Mouse (Mus musculus) liver, embryonic 12.5 days (tissue): Measurements from ENCODE around the gene Tmx2. TPM values are rescaled to one million over a fixed set of nuclear protein-coding genes. Genes with fewer than 3 reads are reported as not detected.
A peak's percentile ranks its signal among the peaks of the same experiment; 100 is the strongest.
"Not testable (repeated sequence)": the region's sequence is repeated elsewhere in the genome, so short reads cannot be mapped to it uniquely, and the experiment has no call there.

Experiments
- ATAC-seq: fragments of 200-750 bp; cut with Nextera tagmentation; 2 replicates; pipeline ENCODE4 v1.8.0; 2017; ENCODE audit warnings: moderate number of reproducible peaks, mild to moderate bottlenecking, moderate library complexity
- H3K27ac ChIP-seq: fragments of 300-500 bp; sonication (generic); 2 replicates; pipeline ENCODE4 v1.5.1; 2016; ENCODE audit warnings: mild to moderate bottlenecking
- H3K27me3 ChIP-seq: fragments of 300-500 bp; sonication (generic); replicated peaks from 2 replicates; pipeline ENCODE4 v1.6.1; 2016; ENCODE audit warnings: mild to moderate bottlenecking, moderate library complexity
- H3K36me3 ChIP-seq: fragments of 300-500 bp; sonication (generic); 2 replicates; pipeline ENCODE4 v1.6.1; 2016; ENCODE audit warnings: mild to moderate bottlenecking, moderate library complexity
- H3K4me1 ChIP-seq: fragments of 300-500 bp; sonication (generic); 2 replicates; pipeline ENCODE4 v1.6.1; 2016
- H3K4me2 ChIP-seq: fragments of 300-500 bp; sonication (generic); 2 replicates; pipeline ENCODE4 v1.6.1; 2016; ENCODE audit warnings: mild to moderate bottlenecking, moderate library complexity
- H3K4me3 ChIP-seq: fragments of 300-500 bp; sonication (generic); 2 replicates; pipeline ENCODE4 v1.5.1; 2016; ENCODE audit warnings: mild to moderate bottlenecking, moderate library complexity
- H3K9ac ChIP-seq: fragments of 300-500 bp; sonication (generic); 2 replicates; pipeline ENCODE4 v1.6.1; 2016; ENCODE audit warnings: mild to moderate bottlenecking, moderate library complexity
- H3K9me3 ChIP-seq: fragments of 300-500 bp; sonication (generic); replicated peaks from 2 replicates; pipeline ENCODE4 v1.6.1; 2016; ENCODE audit warnings: mild to moderate bottlenecking, moderate library complexity
- WGBS: fragments of 180-500 bp; shearing (Covaris S2); methylation state at CpG from one replicate; pipeline ENCODE4 v1.1.7; 2016; ENCODE audit not compliant: insufficient replicate concordance; 5-methylcytosine and 5-hydroxymethylcytosine counted together
- polyA plus RNA-seq: library from polyadenylated mRNA; unstranded; fragments of >200 nt; fragmentation: Nextera tagmentation; extraction: Ambion mirVana; gene quantifications from 2 replicates; pipeline ENCODE4 v1.2.1, GENCODE M21; 2016

The Tmx2 gene
- polyA plus RNA-seq, 1 experiment from 2014 or later: 86.3 TPM

GRCm38 (mm10) chr2:84677968-84678880 is 716 bp downstream of the Tmx2 start, which contains the start of the genes Gm28635 and Med19:
Gene Gm28635, minus strand, starts transcription at chr2:84678041.
Gene Med19, plus strand, starts transcription at chr2:84678402.
- H3K4me1 ChIP-seq: peaks cover 53% of the 10 kb centered on the region

GRCm38 (mm10) chr2:84677270-84677967 is 1.5 kb downstream of the Tmx2 start:
- Histone ChIP-seq H3K4me2 (peak overlapping the region; percentile 77), H3K36me3 (peaks cover 58% of the 10 kb centered on the region), H3K4me3 (peak overlapping the region; percentile 75), H3K9ac (peak overlapping the region; percentile 72), H3K4me1 (peaks cover 46% of the 10 kb centered on the region), H3K9me3 (no peaks in the 10 kb centered on the region), H3K27ac (peak overlapping the region; percentile 63), H3K27me3 (no peaks in the 10 kb centered on the region)
- peak; percentile 50 for ATAC-seq
- 8% methylated on average over 22 of the region's 22 CpGs for WGBS

More at GRCm38 (mm10) chr2:84677968-84678880, 716 bp downstream of the Tmx2 start, which contains the start of the genes Gm28635 and Med19:
- Histone ChIP-seq H3K9me3 (no peaks in the 10 kb centered on the region), H3K9ac (peak within 1 kb of the TSS; percentile 87), H3K4me2 (peak within 1 kb of the TSS; percentile 86), H3K4me3 (peak within 1 kb of the TSS; percentile 96), H3K36me3 (peaks cover 49% of the 10 kb centered on the region), H3K27me3 (no peaks in the 10 kb centered on the region), H3K27ac (peak within 1 kb of the TSS; percentile 88)
- 1% methylated on average over 44 of the region's 44 CpGs for WGBS
- peak; percentile 95 for ATAC-seq

- H3K9ac ChIP-seq, H3K9me3 ChIP-seq, H3K27ac ChIP-seq, H3K27me3 ChIP-seq, ATAC-seq: not testable (repeated sequence)
- Histone ChIP-seq H3K36me3 (peaks cover 60% of the 10 kb centered on the region), H3K4me3 (peak overlapping the region; percentile 93; the same call in 1 of the 2 replicates), H3K4me2 (peak overlapping the region; percentile 87), H3K4me1 (peaks cover 34% of the 10 kb centered on the region)
- 76% methylated on average over 4 of the region's 5 CpGs for WGBS
These were observed 7.4 kb downstream of the Tmx2 start for GRCm38 (mm10) chr2:84671535-84671934.

GRCm38 (mm10) chr2:84670569-84670933 is 8.4 kb downstream of the Tmx2 start, which contains the start of gene Selenoh:
Gene Selenoh, minus strand, starts transcription at chr2:84670770.
- WGBS: under 1% methylated on average over 20 of the region's 20 CpGs
- peak; percentile 93 for ATAC-seq
- peak within 1 kb of the TSS; percentile 86 for H3K27ac ChIP-seq
- H3K4me1 ChIP-seq: peaks cover 28% of the 10 kb centered on the region
- peak within 1 kb of the TSS; percentile 88 for H3K9ac ChIP-seq
- peak within 1 kb of the TSS; percentile 93 for H3K4me3 ChIP-seq
- no peaks in the 10 kb centered on the region for H3K27me3 ChIP-seq
- peak within 1 kb of the TSS; percentile 87 for H3K4me2 ChIP-seq
- peaks cover 50% of the 10 kb centered on the region for H3K36me3 ChIP-seq
- H3K9me3 ChIP-seq: no peaks in the 10 kb centered on the region

GRCm38 (mm10) chr2:84669828-84670568 is 8.9 kb downstream of the Tmx2 start:
- H3K4me2 ChIP-seq: peak overlapping the region; percentile 87
- peak; percentile 66 for ATAC-seq
- peaks cover 28% of the 10 kb centered on the region for H3K4me1 ChIP-seq
- no peaks in the 10 kb centered on the region for H3K9me3 ChIP-seq
- H3K27ac ChIP-seq: peak overlapping the region; percentile 86
- no peaks in the 10 kb centered on the region for H3K27me3 ChIP-seq
- peak overlapping the region; percentile 88 for H3K9ac ChIP-seq
- WGBS: 3% methylated on average over 39 of the region's 39 CpGs
- H3K4me3 ChIP-seq: peak overlapping the region; percentile 93
- peaks cover 45% of the 10 kb centered on the region for H3K36me3 ChIP-seq

GRCm38 (mm10) chr2:84666081-84666480 is 12.9 kb downstream of the Tmx2 start:
- peaks cover 24% of the 10 kb centered on the region for H3K4me1 ChIP-seq
- H3K27me3 ChIP-seq: no peaks in the 10 kb centered on the region
- H3K9me3 ChIP-seq: no peaks in the 10 kb centered on the region
- peaks cover 17% of the 10 kb centered on the region for H3K36me3 ChIP-seq
- no peak for ATAC-seq
- no peak overlapping the region for H3K4me3 ChIP-seq
- no peak overlapping the region for H3K9ac ChIP-seq
- H3K4me2 ChIP-seq: no peak overlapping the region
- WGBS: 38% methylated on average over 12 of the region's 12 CpGs
- peak overlapping the region; percentile 36; the same call in 1 of the 2 replicates for H3K27ac ChIP-seq

- Histone ChIP-seq H3K27me3 (no peaks in the 10 kb centered on the region), H3K4me1 (peaks cover 12% of the 10 kb centered on the region; the same call in 1 of the 2 replicates), H3K9me3 (no peaks in the 10 kb centered on the region), H3K36me3 (peaks cover 2% of the 10 kb centered on the region), H3K9ac (no peak overlapping the region), H3K27ac (no peak overlapping the region), H3K4me3 (no peak overlapping the region), H3K4me2 (no peak overlapping the region)
- no peak for ATAC-seq
- WGBS: 33% methylated on average over 2 of the region's 2 CpGs
These were observed 16.1 kb downstream of the Tmx2 start for GRCm38 (mm10) chr2:84662866-84663265.

GRCm38 (mm10) chr2:84660253-84660652 is 18.7 kb downstream of the Tmx2 start:
- ATAC-seq: peak; percentile 61; the same call in 1 of the 2 replicates
- H3K4me2 ChIP-seq: no peak overlapping the region
- no peak overlapping the region for H3K9ac ChIP-seq
- H3K27ac ChIP-seq: peak overlapping the region; percentile 41; the same call in 1 of the 2 replicates
- WGBS: 42% methylated on average over 3 of the region's 3 CpGs
- peaks cover 5% of the 10 kb centered on the region; the same call in 1 of the 2 replicates for H3K4me1 ChIP-seq
- no peaks in the 10 kb centered on the region for H3K9me3 ChIP-seq
- no peak overlapping the region for H3K4me3 ChIP-seq
- no peaks in the 10 kb centered on the region for H3K27me3 ChIP-seq
- H3K36me3 ChIP-seq: no peaks in the 10 kb centered on the region

- H3K4me3 ChIP-seq: no peak within 1 kb of the TSS
- WGBS: 86% methylated on average over 32 of the region's 32 CpGs
- H3K4me1 ChIP-seq: peaks cover 5% of the 10 kb centered on the region; the same call in 1 of the 2 replicates
- H3K9ac ChIP-seq: no peak within 1 kb of the TSS
- no peaks in the 10 kb centered on the region for H3K9me3 ChIP-seq
- H3K36me3 ChIP-seq: no peaks in the 10 kb centered on the region
- no peak within 1 kb of the TSS for H3K4me2 ChIP-seq
- no peaks in the 10 kb centered on the region for H3K27me3 ChIP-seq
- peak within 1 kb of the TSS; percentile 41; the same call in 1 of the 2 replicates for H3K27ac ChIP-seq
- ATAC-seq: no peak
These were observed 20.1 kb downstream of the Tmx2 start, which contains the start of gene Btbd18 for GRCm38 (mm10) chr2:84658806-84659205. Gene Btbd18, plus strand, starts transcription at chr2:84659079.

GRCm38 (mm10) chr2:84655864-84656263 is 23.1 kb downstream of the Tmx2 start:
- peaks cover 8% of the 10 kb centered on the region; the same call in 1 of the 2 replicates for H3K4me1 ChIP-seq
- H3K27me3 ChIP-seq: no peaks in the 10 kb centered on the region
- 25% methylated on average over 1 of the region's 1 CpGs for WGBS
- H3K9ac ChIP-seq: no peak overlapping the region
- H3K27ac ChIP-seq: no peak overlapping the region
- H3K36me3 ChIP-seq: no peaks in the 10 kb centered on the region
- H3K9me3 ChIP-seq: no peaks in the 10 kb centered on the region
- no peak overlapping the region for H3K4me3 ChIP-seq
- no peak overlapping the region for H3K4me2 ChIP-seq
- no peak for ATAC-seq

GRCm38 (mm10) chr2:84653354-84653753 is 25.6 kb downstream of the Tmx2 start:
- no peak overlapping the region for H3K4me2 ChIP-seq
- no peak overlapping the region for H3K27ac ChIP-seq

More at GRCm38 (mm10) chr2:84653354-84653753, 25.6 kb downstream of the Tmx2 start:
- Histone ChIP-seq H3K36me3 (no peaks in the 10 kb centered on the region), H3K4me3 (no peak overlapping the region), H3K4me1 (peaks cover 14% of the 10 kb centered on the region), H3K27me3 (no peaks in the 10 kb centered on the region), H3K9me3 (no peaks in the 10 kb centered on the region), H3K9ac (no peak overlapping the region)
- no peak for ATAC-seq
